8 mouse cellular contexts compared by ENCODE assay signal in the genomic region with DNA sequence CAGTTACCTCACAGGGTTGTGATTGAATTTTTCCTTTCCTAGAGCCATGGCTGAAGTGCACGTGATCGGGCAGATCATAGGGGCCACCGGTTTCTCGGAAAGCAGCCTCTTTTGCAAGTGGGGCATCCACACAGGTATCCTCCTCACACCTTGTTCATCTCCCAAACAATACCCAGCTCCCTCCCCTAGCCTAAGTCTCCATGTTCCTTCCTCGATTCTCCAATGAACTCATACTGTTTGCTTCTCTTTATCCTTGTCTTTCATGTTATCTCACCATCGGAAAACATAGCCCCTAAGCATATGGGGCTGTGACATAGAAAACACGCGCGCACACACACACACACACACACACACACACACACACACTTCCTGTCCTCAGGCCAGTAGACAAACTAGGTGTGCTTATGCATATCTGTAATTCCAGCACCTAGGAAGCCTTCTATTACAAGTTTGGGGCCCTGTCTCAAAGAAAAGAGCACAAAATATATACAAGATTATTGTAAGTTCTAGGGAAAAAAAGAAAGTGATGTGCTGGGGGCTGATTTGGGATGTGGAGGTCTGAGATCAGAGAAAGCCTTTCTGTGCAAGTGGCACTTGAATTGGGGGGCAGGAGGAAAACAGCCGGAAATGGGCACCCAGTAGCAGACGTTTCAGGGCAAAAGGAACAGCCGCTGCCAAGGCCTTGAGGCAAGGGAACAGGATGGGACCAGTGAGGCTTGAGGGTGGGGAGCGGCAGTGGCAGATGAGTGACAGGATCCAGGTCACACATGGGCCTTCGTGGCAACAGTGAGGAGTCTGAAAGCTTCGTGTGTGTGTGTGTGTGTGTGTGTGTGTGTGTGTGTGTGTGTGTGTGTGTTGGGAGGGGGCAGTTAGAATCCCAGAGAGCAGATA. TPM values are rescaled to one million over a fixed set of nuclear protein-coding genes. Genes with fewer than 3 reads are reported as not detected.
A peak's percentile ranks its signal among the peaks of the same experiment; 100 is the strongest.
DNase-seq lines count a peak whose midpoint lies in the region; ATAC-seq and TF ChIP-seq lines count a peak whose summit lies in the region.

No protein-coding gene starts in this region.

- 34% methylated on average over 15 of the region's 15 CpGs for WGBS in liver, embryonic 11.5 days
- 65% methylated on average over 15 of the region's 15 CpGs for WGBS in forebrain, embryonic 10.5 days
- WGBS in liver, embryonic 13.5 days (ENCODE audit: insufficient replicate concordance) = 16% methylated on average over 15 of the region's 15 CpGs
- WGBS in cerebellum, adult 2 months = 50% methylated on average over 15 of the region's 15 CpGs

- DNase-seq in liver, embryonic 11.5 days (ENCODE audit: low spot score) = no peak
- no peak for DNase-seq in liver
- DNase-seq in forebrain, embryonic 10.5 days (ENCODE audit: extremely low spot score, low spot score) = no peak
- no peak for DNase-seq in liver, embryonic 13.5 days
- DNase-seq in thymus, adult 18-20 months = peak; percentile 55 to 73
- no peak for DNase-seq in cerebellum, postnatal 4 days (ENCODE audit: low spot score in 2 of 2)
- no peak for DNase-seq in adrenal gland, adult 2 months
- no peak for DNase-seq in cerebellum, adult 2 months

- H3K9ac ChIP-seq in liver, embryonic 11.5 days (ENCODE audit: low read depth, low read length) = peak overlapping the region; percentile 31; the same call in 1 of the 2 replicates
- peak overlapping the region; percentile 72 for H3K9ac ChIP-seq in liver, embryonic 13.5 days

- no peaks in the 10 kb centered on the region for H3K9me3 ChIP-seq in liver, embryonic 11.5 days (ENCODE audit: control insufficient read depth, low read length)
- H3K9me3 ChIP-seq in forebrain, embryonic 10.5 days = no peaks in the 10 kb centered on the region
- H3K9me3 ChIP-seq in liver, embryonic 13.5 days (replicated peaks) = no peaks in the 10 kb centered on the region

- H3K27me3 ChIP-seq in liver, embryonic 11.5 days (replicated peaks; ENCODE audit: control insufficient read depth, insufficient read depth, low read length) = no peaks in the 10 kb centered on the region
- H3K27me3 ChIP-seq in forebrain, embryonic 10.5 days (ENCODE audit: poor library complexity, severe bottlenecking) = peaks cover 43% of the 10 kb centered on the region
- H3K27me3 ChIP-seq in liver, embryonic 13.5 days = peaks cover 5% of the 10 kb centered on the region
- no peaks in the 10 kb centered on the region; the same call in 1 of the 2 replicates for H3K27me3 ChIP-seq in cerebellum, adult 2 months (ENCODE audit: control insufficient read depth, insufficient read depth, low read length)

- H3K4me3 ChIP-seq in liver, embryonic 11.5 days (ENCODE audit: low read depth, low read length) = peak overlapping the region; percentile 69
- peak overlapping the region; percentile 71 for H3K4me3 ChIP-seq in forebrain, embryonic 10.5 days
- peak overlapping the region; percentile 68 for H3K4me3 ChIP-seq in liver, embryonic 13.5 days (replicated peaks)
- H3K4me3 ChIP-seq in cerebellum, adult 2 months (replicated peaks; ENCODE audit: insufficient read depth, low read depth, low read length) = no peak overlapping the region

- H3K4me1 ChIP-seq in liver, embryonic 11.5 days (replicated peaks; ENCODE audit: control insufficient read depth, insufficient read depth, low read length) = peaks cover 50% of the 10 kb centered on the region
- H3K4me1 ChIP-seq in forebrain, embryonic 10.5 days = peaks cover 38% of the 10 kb centered on the region
- H3K4me1 ChIP-seq in liver, embryonic 13.5 days (replicated peaks) = peaks cover 72% of the 10 kb centered on the region
- peaks cover 6% of the 10 kb centered on the region; the same call in 1 of the 2 replicates for H3K4me1 ChIP-seq in cerebellum, adult 2 months (ENCODE audit: control insufficient read depth, insufficient read depth, low read length)

- peak overlapping the region; percentile 96; the same call in 1 of the 2 replicates for H3K27ac ChIP-seq in liver, embryonic 11.5 days (ENCODE audit: low read depth, low read length)
- 0 out of 2 replicates have a peak overlapping the region, but pooled peaks have one; percentile 96 for H3K27ac ChIP-seq in forebrain, embryonic 10.5 days
- H3K27ac ChIP-seq in liver, embryonic 13.5 days = peak overlapping the region; percentile 92
- H3K27ac ChIP-seq in cerebellum, adult 2 months (ENCODE audit: insufficient read depth, low read length) = no peak overlapping the region

- 0 out of 2 replicates have a peak, but pooled peaks cover 2% of the 10 kb centered on the region for H3K36me3 ChIP-seq in liver, embryonic 11.5 days (ENCODE audit: control insufficient read depth, insufficient read depth, low read length)
- H3K36me3 ChIP-seq in forebrain, embryonic 10.5 days (replicated peaks) = peaks cover 4% of the 10 kb centered on the region
- peaks cover 8% of the 10 kb centered on the region; the same call in 1 of the 2 replicates for H3K36me3 ChIP-seq in liver, embryonic 13.5 days

- no peak for TF ChIP-seq POLR2A in cerebellum, adult 2 months (IDR thresholded peaks at IDR 0.05; ENCODE audit: borderline replicate concordance, insufficient read depth, low read length)

- no peak for TF ChIP-seq CTCF in cerebellum, adult 2 months (IDR thresholded peaks at IDR 0.05; ENCODE audit: borderline replicate concordance, insufficient read depth, low read depth, low read length)

- no peak for ATAC-seq in liver, embryonic 11.5 days (replicated peaks; ENCODE audit: low FRiP score)
- no peak for ATAC-seq in liver, embryonic 13.5 days (ENCODE audit: low read depth)

- peak overlapping the region; percentile 81 for H3K4me2 ChIP-seq in liver, embryonic 11.5 days
- H3K4me2 ChIP-seq in liver, embryonic 13.5 days = peak overlapping the region; percentile 79

RNA-seq across cellular contexts. Expression of gene B9d2, which starts 1.0 kb away (rescaled TPM):
- polyA plus RNA-seq in liver, embryonic 11.5 days (2014; fragmentation: Nextera tagmentation; extraction: Ambion mirVana) = 38.2 and 40.9 TPM in 2 replicates
- 36.9 and 38.1 TPM in 2 replicates for polyA plus RNA-seq in forebrain, embryonic 10.5 days (2016; fragmentation: Nextera tagmentation; extraction: Ambion mirVana)
- polyA plus RNA-seq in liver, embryonic 13.5 days (2015; fragmentation: Nextera tagmentation; extraction: Ambion mirVana) = 21.8 and 25.1 TPM in 2 replicates
- 10 to 100 TPM; 12.2 to 26.4 TPM for total RNA-seq in adrenal gland, adult 2 months (2021)
- 69.9 and 83.0 TPM in 2 replicates for polyA plus RNA-seq in adrenal gland, adult 2 months (2012; rRNA removed)
- 36.9 and 37.3 TPM in 2 replicates for polyA plus RNA-seq in cerebellum, adult 2 months (2012; rRNA removed)

RNA-seq across cellular contexts. Expression of gene Tgfb1, which starts 5.2 kb away (rescaled TPM):
- 14.4 and 16.4 TPM in 2 replicates for polyA plus RNA-seq in liver, embryonic 11.5 days (2014; fragmentation: Nextera tagmentation; extraction: Ambion mirVana)
- polyA plus RNA-seq in forebrain, embryonic 10.5 days (2016; fragmentation: Nextera tagmentation; extraction: Ambion mirVana) = 0.89 and 1.2 TPM in 2 replicates
- 6.1 and 6.9 TPM in 2 replicates for polyA plus RNA-seq in liver, embryonic 13.5 days (2015; fragmentation: Nextera tagmentation; extraction: Ambion mirVana)
- 10 to 100 TPM; 30.2 to 36.6 TPM for total RNA-seq in adrenal gland, adult 2 months (2021)
- 50.8 and 57.6 TPM in 2 replicates for polyA plus RNA-seq in adrenal gland, adult 2 months (2012; rRNA removed)
- 4.9 and 5.0 TPM in 2 replicates for polyA plus RNA-seq in cerebellum, adult 2 months (2012; rRNA removed)

RNA-seq across cellular contexts. Expression of gene Tmem91, which starts 6.6 kb away (rescaled TPM):
- polyA plus RNA-seq in liver, embryonic 11.5 days (2014; fragmentation: Nextera tagmentation; extraction: Ambion mirVana) = 2.5 and 3.3 TPM in 2 replicates
- polyA plus RNA-seq in forebrain, embryonic 10.5 days (2016; fragmentation: Nextera tagmentation; extraction: Ambion mirVana) = 2.2 and 3.2 TPM in 2 replicates
- 1.0 and 1.1 TPM in 2 replicates for polyA plus RNA-seq in liver, embryonic 13.5 days (2015; fragmentation: Nextera tagmentation; extraction: Ambion mirVana)
- under 1 TPM in 1 of 2 experiments, not detected in 1; 0.37 TPM for total RNA-seq in adrenal gland, adult 2 months (2021)
- polyA plus RNA-seq in adrenal gland, adult 2 months (2012; rRNA removed) = 0.67 and 1.1 TPM in 2 replicates
- 27.2 and 27.4 TPM in 2 replicates for polyA plus RNA-seq in cerebellum, adult 2 months (2012; rRNA removed)

RNA-seq across cellular contexts. Expression of gene Exosc5, which starts 22.6 kb away (rescaled TPM):
- polyA plus RNA-seq in liver, embryonic 11.5 days (2014; fragmentation: Nextera tagmentation; extraction: Ambion mirVana) = 125 and 139 TPM in 2 replicates
- 81.0 and 82.1 TPM in 2 replicates for polyA plus RNA-seq in forebrain, embryonic 10.5 days (2016; fragmentation: Nextera tagmentation; extraction: Ambion mirVana)
- polyA plus RNA-seq in liver, embryonic 13.5 days (2015; fragmentation: Nextera tagmentation; extraction: Ambion mirVana) = 62.3 and 68.8 TPM in 2 replicates
- 10 to 100 TPM; 42.5 to 44.0 TPM for total RNA-seq in adrenal gland, adult 2 months (2021)
- polyA plus RNA-seq in adrenal gland, adult 2 months (2012; rRNA removed) = 121 and 124 TPM in 2 replicates
- 42.3 and 42.8 TPM in 2 replicates for polyA plus RNA-seq in cerebellum, adult 2 months (2012; rRNA removed)

RNA-seq across cellular contexts. Expression of gene Bckdha, which starts 22.8 kb away (rescaled TPM):
- polyA plus RNA-seq in liver, embryonic 11.5 days (2014; fragmentation: Nextera tagmentation; extraction: Ambion mirVana) = 34.2 and 35.5 TPM in 2 replicates
- 42.5 and 44.0 TPM in 2 replicates for polyA plus RNA-seq in forebrain, embryonic 10.5 days (2016; fragmentation: Nextera tagmentation; extraction: Ambion mirVana)
- polyA plus RNA-seq in liver, embryonic 13.5 days (2015; fragmentation: Nextera tagmentation; extraction: Ambion mirVana) = 20.0 and 21.6 TPM in 2 replicates
- 100 to 1,000 TPM; 207 to 217 TPM for total RNA-seq in adrenal gland, adult 2 months (2021)
- 626 and 697 TPM in 2 replicates for polyA plus RNA-seq in adrenal gland, adult 2 months (2012; rRNA removed)
- polyA plus RNA-seq in cerebellum, adult 2 months (2012; rRNA removed) = 87.3 and 94.0 TPM in 2 replicates

Comparison
In these comparisons a context has a peak if more than half of its experiments do, and no peak if none do; other contexts are left out.
1. DNase-seq: peak in thymus, adult 18-20 months (2 of 2); none in liver, embryonic 11.5 days (single experiment), liver (single experiment), forebrain, embryonic 10.5 days (single experiment), liver, embryonic 13.5 days (single experiment), cerebellum, postnatal 4 days (0 of 2), adrenal gland, adult 2 months (single experiment) and cerebellum, adult 2 months (0 of 2).